Mouse (Mus musculus): Measurements from ENCODE around the gene Dazap1. TPM values are rescaled to one million over a fixed set of nuclear protein-coding genes. Genes with fewer than 3 reads are reported as not detected.

Dazap1 gene
- total RNA-seq, 2 experiments from 2014 or later = 67.8 to 81.0 TPM

GRCm38 (mm10) chr10:80271186-80271843 lies 10.0 kb downstream of the Dazap1 start:
- no peak for DNase-seq

GRCm38 (mm10) chr10:80271870-80272585 lies 10.7 kb downstream of the Dazap1 start:
- DNase-seq = no peak

- DNase-seq = no peak
Measured at GRCm38 (mm10) chr10:80273847-80274246, 12.6 kb downstream of the Dazap1 start.

GRCm38 (mm10) chr10:80276238-80276637 lies 15.0 kb downstream of the Dazap1 start:
- no peak for DNase-seq

GRCm38 (mm10) chr10:80278390-80278789 lies 17.1 kb downstream of the Dazap1 start:
- DNase-seq = no peak

GRCm38 (mm10) chr10:80279273-80279672 lies 18.0 kb downstream of the Dazap1 start:
- DNase-seq = no peak

GRCm38 (mm10) chr10:80281304-80281703 lies 20.0 kb downstream of the Dazap1 start:
- no peak for DNase-seq

GRCm38 (mm10) chr10:80281921-80282371 lies 20.7 kb downstream of the Dazap1 start:
- no peak for DNase-seq

GRCm38 (mm10) chr10:80282481-80283441 lies 21.5 kb downstream of the Dazap1 start:
- no peak for DNase-seq

GRCm38 (mm10) chr10:80285222-80286070 lies 24.2 kb downstream of the Dazap1 start:
- DNase-seq = no peak

- DNase-seq = no peak
Measured at GRCm38 (mm10) chr10:80288097-80288496, 26.8 kb downstream of the Dazap1 start.

GRCm38 (mm10) chr10:80288657-80289056 lies 27.4 kb downstream of the Dazap1 start:
- no peak for DNase-seq

- peak; percentile 95 for DNase-seq
Measured at GRCm38 (mm10) chr10:80292251-80293146, 31.2 kb downstream of the Dazap1 start, which contains the start of gene Rps15. Gene Rps15 (plus strand): TSS chr10:80292453.

- DNase-seq = no peak
Measured at GRCm38 (mm10) chr10:80293325-80293724, 32.0 kb downstream of the Dazap1 start.

- no peak for DNase-seq
Measured at GRCm38 (mm10) chr10:80294311-80294710, 33.0 kb downstream of the Dazap1 start.

- DNase-seq = no peak
Measured at GRCm38 (mm10) chr10:80294788-80295303, 33.6 kb downstream of the Dazap1 start.

- DNase-seq = peak; percentile 71
Measured at GRCm38 (mm10) chr10:80295618-80296425, 34.5 kb downstream of the Dazap1 start, which contains the start of gene Apc2. Gene Apc2 (plus strand): TSS chr10:80295977.

GRCm38 (mm10) chr10:80296824-80297223 lies 35.5 kb downstream of the Dazap1 start:
- DNase-seq = no peak

- DNase-seq = no peak
Measured at GRCm38 (mm10) chr10:80297526-80298133, 36.3 kb downstream of the Dazap1 start.
